Mouse (Mus musculus) spleen, postnatal 14 days (tissue): ENCODE results near the gene Coq7.

ENCODE experiments used
- DNase-seq, 2 experiments: peaks; one replicate each; pipeline ENCODE4 v3.0.0; 2021 to 2022; ENCODE audit warnings: low spot score in 2 of 2

Gene Coq7

GRCm38 (mm10) chr7:118494892-118495579, 38.1 kb downstream of the Coq7 start:
- DNase-seq = no peak

- DNase-seq = no peak
These were observed 39.3 kb downstream of the Coq7 start for GRCm38 (mm10) chr7:118493892-118494291.

- peak; percentile 24 to 32 for DNase-seq
These were observed 41.6 kb downstream of the Coq7 start, which contains the start of gene Itpripl2 for GRCm38 (mm10) chr7:118491431-118492147. Itpripl2 (minus strand) TSS chr7:118491975.

- peak in 1 of 2 experiments; percentile 8 for DNase-seq
These were observed 42.3 kb downstream of the Coq7 start for GRCm38 (mm10) chr7:118490666-118491430.

GRCm38 (mm10) chr7:118489706-118490665, 43.2 kb downstream of the Coq7 start:
- no peak for DNase-seq

GRCm38 (mm10) chr7:118488060-118488664, 45.0 kb downstream of the Coq7 start:
- DNase-seq = no peak

GRCm38 (mm10) chr7:118486917-118487316, 46.2 kb downstream of the Coq7 start:
- no peak for DNase-seq

GRCm38 (mm10) chr7:118483996-118484395, 49.2 kb downstream of the Coq7 start:
- DNase-seq = no peak

GRCm38 (mm10) chr7:118482001-118482400, 51.2 kb downstream of the Coq7 start:
- DNase-seq = no peak

GRCm38 (mm10) chr7:118481047-118481810, 51.9 kb downstream of the Coq7 start:
- DNase-seq = no peak

- no peak for DNase-seq
These were observed 52.9 kb downstream of the Coq7 start for GRCm38 (mm10) chr7:118480160-118480709.

- DNase-seq = no peak
These were observed 54.3 kb downstream of the Coq7 start for GRCm38 (mm10) chr7:118478835-118479312.

GRCm38 (mm10) chr7:118476428-118476827, 56.7 kb downstream of the Coq7 start:
- DNase-seq = no peak

GRCm38 (mm10) chr7:118475008-118475705, 58.0 kb downstream of the Coq7 start:
- DNase-seq = no peak

- DNase-seq = no peak
These were observed 60.3 kb downstream of the Coq7 start for GRCm38 (mm10) chr7:118472886-118473285.

GRCm38 (mm10) chr7:118468060-118468459, 65.1 kb downstream of the Coq7 start:
- DNase-seq = no peak

- DNase-seq = no peak
These were observed 68.7 kb downstream of the Coq7 start for GRCm38 (mm10) chr7:118464432-118464831.

GRCm38 (mm10) chr7:118462818-118463762, 70.1 kb downstream of the Coq7 start:
- DNase-seq = no peak
